Mouse (Mus musculus): ENCODE data around the gene Fam83f. TPM values are rescaled to one million over a fixed set of nuclear protein-coding genes. Genes with fewer than 3 reads are reported as not detected.
A peak's percentile ranks its signal among the peaks of the same experiment; 100 is the strongest.

Gene Fam83f
- polyA plus RNA-seq, 1 experiment = 1.1 TPM

DNA sequence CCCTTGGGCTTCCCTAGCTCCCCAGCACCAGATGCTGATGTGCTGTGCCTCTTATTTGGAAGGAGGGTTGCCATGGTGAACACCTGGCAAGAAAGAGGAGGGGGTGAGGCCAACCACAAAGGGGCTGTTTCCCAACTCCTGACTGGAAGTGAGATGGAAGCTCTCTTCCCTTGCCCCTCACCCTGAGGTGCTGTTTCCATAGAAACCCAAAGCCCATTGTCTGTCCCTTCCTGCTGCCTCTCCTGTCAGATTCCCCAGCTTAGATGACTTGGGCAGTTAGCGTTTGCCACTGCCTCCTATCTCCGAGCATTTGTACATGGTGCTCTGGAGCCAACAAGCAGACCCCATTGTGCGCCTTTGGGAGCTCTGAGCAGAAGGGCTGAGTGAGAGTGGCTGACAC is 21.8 kb downstream of the Fam83f start:
- WGBS = 92% methylated on average over 3 of the region's 3 CpGs
- H3K27me3 ChIP-seq (ENCODE audit: control insufficient read depth, insufficient read depth, low read length) = no peaks in the 10 kb centered on the region
- DNase-seq (ENCODE audit: low read depth in 1 of 2, low spot score in 2 of 2) = no peak
- H3K4me1 ChIP-seq (ENCODE audit: control insufficient read depth, insufficient read depth, insufficient read length) = peaks cover 28% of the 10 kb centered on the region; the same call in 1 of the 2 replicates
- no peaks in the 10 kb centered on the region for H3K36me3 ChIP-seq (ENCODE audit: control insufficient read depth, insufficient read depth, low read length)
- no peak overlapping the region for H3K27ac ChIP-seq (ENCODE audit: insufficient read depth, low read length)
- TF ChIP-seq POLR2A (IDR thresholded peaks at IDR 0.05; ENCODE audit: low read depth, low read length) = no peak
- TF ChIP-seq CTCF (IDR thresholded peaks at IDR 0.05; ENCODE audit: extremely low read depth, insufficient read depth, insufficient read length, insufficient replicate concordance) = no peak
- H3K4me3 ChIP-seq (ENCODE audit: extremely low read depth, insufficient read depth, insufficient read length) = no peak overlapping the region

DNA sequence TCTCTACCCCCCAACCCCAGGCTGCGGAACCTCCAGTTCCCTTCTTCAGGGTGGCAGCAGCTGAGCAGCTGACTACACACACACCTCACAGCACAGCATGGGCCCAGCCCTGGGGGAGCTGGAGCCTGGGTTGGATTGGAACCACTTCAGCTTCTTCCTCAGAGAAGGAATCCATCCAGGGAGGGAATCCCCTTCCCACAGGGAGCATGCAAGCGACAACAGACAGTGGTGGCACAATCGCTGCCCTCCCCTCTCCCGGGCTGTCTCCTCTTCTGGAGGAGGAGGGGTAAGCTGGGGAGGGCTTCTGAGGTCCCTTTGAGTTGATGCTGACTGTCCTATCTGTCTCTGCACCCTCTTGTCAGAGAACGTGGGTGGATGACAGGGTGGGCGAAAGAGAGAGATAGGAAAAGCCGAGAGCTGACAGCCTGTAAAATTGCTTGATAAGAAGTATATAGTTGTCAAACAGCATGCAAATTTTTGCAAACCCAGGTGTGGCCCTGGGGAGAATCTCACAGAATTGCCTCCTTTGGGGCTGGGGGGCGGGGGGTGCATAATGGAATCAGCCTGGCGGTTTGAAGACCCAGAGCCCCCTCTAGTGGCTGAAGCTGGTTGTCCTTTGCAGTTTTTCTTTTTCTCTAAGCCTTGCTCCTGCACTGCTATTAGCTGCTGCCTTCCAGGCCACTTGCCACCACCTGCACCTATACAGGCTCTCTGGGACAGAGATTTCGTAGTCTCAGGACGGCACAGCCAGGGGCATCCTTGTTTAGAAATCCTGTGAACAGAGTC is 22.7 kb downstream of the Fam83f start:
- H3K36me3 ChIP-seq (ENCODE audit: control insufficient read depth, insufficient read depth, low read length) = no peaks in the 10 kb centered on the region
- peak overlapping the region; percentile 9; the same call in 1 of the 2 replicates for H3K4me3 ChIP-seq (ENCODE audit: extremely low read depth, insufficient read depth, insufficient read length)
- DNase-seq (ENCODE audit: low read depth in 1 of 2, low spot score in 2 of 2) = peak; percentile 71
- H3K4me1 ChIP-seq (ENCODE audit: control insufficient read depth, insufficient read depth, insufficient read length) = peaks cover 28% of the 10 kb centered on the region; the same call in 1 of the 2 replicates
- no peaks in the 10 kb centered on the region for H3K27me3 ChIP-seq (ENCODE audit: control insufficient read depth, insufficient read depth, low read length)
- TF ChIP-seq POLR2A (IDR thresholded peaks at IDR 0.05; ENCODE audit: low read depth, low read length) (no peak), CTCF (IDR thresholded peaks at IDR 0.05; ENCODE audit: extremely low read depth, insufficient read depth, insufficient read length, insufficient replicate concordance) (peak; percentile 79; the same call in 1 of the 2 replicates)
- H3K27ac ChIP-seq (ENCODE audit: insufficient read depth, low read length) = no peak overlapping the region
- 24% methylated on average over 11 of the region's 11 CpGs for WGBS

DNA sequence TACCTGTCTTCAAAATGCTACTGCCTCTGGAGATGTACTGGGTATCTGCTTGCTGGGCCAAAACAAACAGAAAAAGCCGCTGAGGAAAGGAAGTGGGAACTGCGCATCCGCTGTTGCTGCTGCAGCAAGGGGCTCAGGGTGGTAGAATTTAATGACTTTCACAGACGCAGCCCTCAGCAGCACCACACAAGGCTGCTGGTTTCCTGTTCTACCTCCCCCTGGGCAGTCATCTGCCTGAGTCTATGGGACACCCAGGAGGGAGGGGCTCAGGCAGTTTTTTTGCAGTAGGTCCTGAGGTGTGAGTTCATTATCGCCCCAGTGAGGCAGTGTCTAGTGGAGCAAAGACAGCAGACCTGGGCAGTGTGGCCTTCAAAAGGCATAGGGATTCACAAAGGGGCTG is 25.9 kb downstream of the Fam83f start:
- Histone ChIP-seq H3K4me3 (ENCODE audit: extremely low read depth, insufficient read depth, insufficient read length) (no peak overlapping the region; the same call in 1 of the 2 replicates), H3K27me3 (ENCODE audit: control insufficient read depth, insufficient read depth, low read length) (no peaks in the 10 kb centered on the region), H3K36me3 (ENCODE audit: control insufficient read depth, insufficient read depth, low read length) (no peaks in the 10 kb centered on the region), H3K4me1 (ENCODE audit: control insufficient read depth, insufficient read depth, insufficient read length) (peaks cover 25% of the 10 kb centered on the region; the same call in 1 of the 2 replicates), H3K27ac (ENCODE audit: insufficient read depth, low read length) (peak overlapping the region; percentile 80)
- 12% methylated on average over 5 of the region's 5 CpGs for WGBS
- peak; percentile 52 to 66 for DNase-seq (ENCODE audit: low read depth in 1 of 2, low spot score in 2 of 2)
- TF ChIP-seq CTCF (IDR thresholded peaks at IDR 0.05; ENCODE audit: extremely low read depth, insufficient read depth, insufficient read length, insufficient replicate concordance) (no peak), POLR2A (IDR thresholded peaks at IDR 0.05; ENCODE audit: low read depth, low read length) (no peak)

DNA sequence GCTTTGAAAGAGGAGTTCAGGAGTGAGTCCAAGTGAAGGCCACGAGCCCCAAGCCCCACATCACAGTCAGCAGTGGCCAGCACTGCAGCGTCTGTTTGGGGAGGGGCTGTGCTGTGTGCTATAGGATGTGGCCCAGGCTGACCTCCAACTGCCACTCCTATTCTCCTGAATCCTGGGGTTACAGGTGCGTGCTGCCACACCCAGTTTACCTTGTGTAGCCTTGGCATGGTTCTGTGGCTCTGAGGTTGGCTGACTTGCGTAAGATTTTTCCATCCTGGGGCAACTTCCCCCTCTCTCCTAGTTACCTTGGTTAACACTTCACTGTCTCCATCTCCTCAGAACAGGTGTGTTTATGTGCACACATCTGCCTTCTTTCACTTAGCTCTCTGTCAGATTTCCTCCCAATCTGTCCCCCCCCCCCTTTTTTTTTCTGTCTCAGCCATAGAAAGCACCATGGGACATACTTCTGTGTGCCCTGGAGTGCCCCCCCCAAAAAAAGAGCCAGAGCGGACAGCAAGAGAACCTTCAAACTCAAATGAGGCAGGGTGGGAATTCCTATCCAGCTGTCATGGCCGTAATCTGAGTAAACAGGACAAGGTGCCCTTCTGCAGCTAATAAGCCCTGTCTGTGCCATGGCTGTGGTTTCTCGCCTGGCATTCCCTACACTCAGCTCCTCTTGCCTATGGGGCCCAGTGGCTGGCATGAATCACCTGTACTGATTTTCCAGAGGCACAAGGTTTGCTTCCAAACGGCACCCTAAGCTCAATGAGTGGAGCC is 30.0 kb downstream of the Fam83f start:
- no peaks in the 10 kb centered on the region for H3K27me3 ChIP-seq (ENCODE audit: control insufficient read depth, insufficient read depth, low read length)
- DNase-seq (ENCODE audit: low read depth in 1 of 2, low spot score in 2 of 2) = no peak
- WGBS = 73% methylated on average over 8 of the region's 8 CpGs

DNA sequence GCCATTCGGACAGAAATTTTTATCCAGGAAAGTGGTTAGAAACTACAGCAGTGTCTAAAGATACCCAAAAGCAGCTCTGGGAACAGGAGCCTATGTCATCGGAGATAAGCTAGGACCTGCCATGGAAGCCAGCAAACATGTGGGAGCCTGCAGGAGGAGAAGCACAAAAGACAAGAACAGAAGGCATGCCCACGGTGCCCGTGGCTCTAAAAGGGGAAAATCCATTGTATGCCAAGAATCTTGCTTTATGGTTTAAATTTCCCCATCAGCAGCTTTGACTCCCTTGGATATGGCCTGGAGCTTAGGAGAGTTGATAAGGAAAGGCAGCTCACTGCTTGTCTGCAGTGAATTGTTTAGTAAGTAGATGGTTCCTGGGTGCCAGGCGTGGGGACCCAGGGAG is 31.3 kb downstream of the Fam83f start:
- peaks cover 9% of the 10 kb centered on the region; the same call in 1 of the 2 replicates for H3K4me1 ChIP-seq (ENCODE audit: control insufficient read depth, insufficient read depth, insufficient read length)
- DNase-seq (ENCODE audit: low read depth in 1 of 2, low spot score in 2 of 2) = no peak
- no peaks in the 10 kb centered on the region for H3K27me3 ChIP-seq (ENCODE audit: control insufficient read depth, insufficient read depth, low read length)
- no peak overlapping the region for H3K27ac ChIP-seq (ENCODE audit: insufficient read depth, low read length)
- H3K36me3 ChIP-seq (ENCODE audit: control insufficient read depth, insufficient read depth, low read length) = no peaks in the 10 kb centered on the region
- H3K4me3 ChIP-seq (ENCODE audit: extremely low read depth, insufficient read depth, insufficient read length) = no peak overlapping the region
- TF ChIP-seq POLR2A (IDR thresholded peaks at IDR 0.05; ENCODE audit: low read depth, low read length) (no peak), CTCF (IDR thresholded peaks at IDR 0.05; ENCODE audit: extremely low read depth, insufficient read depth, insufficient read length, insufficient replicate concordance) (no peak)
- 94% methylated on average over 5 of the region's 5 CpGs for WGBS

More for the DNA sequence above, 30.0 kb downstream of the Fam83f start:
- H3K36me3 ChIP-seq (ENCODE audit: control insufficient read depth, insufficient read depth, low read length) = no peaks in the 10 kb centered on the region
- H3K27ac ChIP-seq (ENCODE audit: insufficient read depth, low read length) = no peak overlapping the region
- TF ChIP-seq POLR2A (IDR thresholded peaks at IDR 0.05; ENCODE audit: low read depth, low read length) (no peak), CTCF (IDR thresholded peaks at IDR 0.05; ENCODE audit: extremely low read depth, insufficient read depth, insufficient read length, insufficient replicate concordance) (no peak)
- H3K4me3 ChIP-seq (ENCODE audit: extremely low read depth, insufficient read depth, insufficient read length) = no peak overlapping the region
- peaks cover 13% of the 10 kb centered on the region; the same call in 1 of the 2 replicates for H3K4me1 ChIP-seq (ENCODE audit: control insufficient read depth, insufficient read depth, insufficient read length)

DNA sequence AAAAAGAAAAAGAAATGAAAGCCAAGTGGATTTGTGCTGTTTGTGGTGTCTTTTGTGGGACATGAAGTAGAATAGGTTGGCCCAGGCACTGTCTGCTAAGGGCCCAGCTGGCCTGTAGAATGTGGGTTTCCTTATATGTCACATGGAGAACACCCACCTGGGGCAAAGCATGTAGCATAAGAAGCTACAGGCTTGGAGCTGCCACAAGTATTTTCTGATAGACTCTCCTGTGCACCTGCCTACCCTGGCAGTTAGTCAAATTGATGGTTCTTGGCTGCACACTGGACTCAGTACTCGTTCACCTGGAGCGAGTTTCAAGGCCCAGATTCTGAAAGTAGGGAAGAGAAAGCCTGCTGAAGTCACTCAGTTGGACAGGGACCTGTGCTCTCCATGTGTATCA is 31.8 kb downstream of the Fam83f start:
- TF ChIP-seq CTCF (IDR thresholded peaks at IDR 0.05; ENCODE audit: extremely low read depth, insufficient read depth, insufficient read length, insufficient replicate concordance) = no peak
- no peak for TF ChIP-seq POLR2A (IDR thresholded peaks at IDR 0.05; ENCODE audit: low read depth, low read length)
- 66% methylated on average over 2 of the region's 2 CpGs for WGBS

More for the DNA sequence above, 31.8 kb downstream of the Fam83f start:
- DNase-seq (ENCODE audit: low read depth in 1 of 2, low spot score in 2 of 2) = no peak
- Histone ChIP-seq H3K36me3 (ENCODE audit: control insufficient read depth, insufficient read depth, low read length) (no peaks in the 10 kb centered on the region), H3K27ac (ENCODE audit: insufficient read depth, low read length) (no peak overlapping the region), H3K27me3 (ENCODE audit: control insufficient read depth, insufficient read depth, low read length) (no peaks in the 10 kb centered on the region), H3K4me1 (ENCODE audit: control insufficient read depth, insufficient read depth, insufficient read length) (0 out of 2 replicates have a peak, but pooled peaks cover 3% of the 10 kb centered on the region), H3K4me3 (ENCODE audit: extremely low read depth, insufficient read depth, insufficient read length) (no peak overlapping the region)
